Mouse (Mus musculus) right cerebral cortex, adult 18-20 months (tissue): ENCODE results near the gene Steap3.

Experiments
- DNase-seq: peaks from one replicate; pipeline ENCODE4 v3.0.0; 2022; ENCODE audit warnings: mixed read lengths

Gene Steap3

DNA sequence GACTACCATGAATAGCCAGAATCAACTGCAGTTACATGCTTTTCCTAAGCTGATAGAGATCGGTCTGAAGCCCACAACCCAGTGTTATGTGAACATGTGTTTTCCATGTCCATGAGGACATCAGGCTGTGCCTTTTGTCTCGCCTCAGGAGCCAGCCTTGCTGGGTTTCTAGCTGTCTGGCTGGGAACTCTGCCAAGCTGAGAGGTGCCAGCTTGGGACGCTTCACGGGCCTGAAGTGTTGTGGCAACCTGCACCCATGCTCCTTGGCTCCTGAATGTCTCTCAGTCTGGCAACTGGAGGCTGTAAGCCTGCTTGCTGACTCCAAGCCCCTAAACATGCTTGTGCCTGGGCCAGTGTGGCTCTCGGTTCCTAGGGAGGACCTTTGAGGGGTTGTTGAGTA is 130.0 kb downstream of the Steap3 start:
- no peak for DNase-seq
